Mouse (Mus musculus) ZHBTc4 (cell line): ENCODE measurements around the gene Plcb4.

ENCODE experiments used
- DNase-seq: peaks from one replicate; pipeline ENCODE4 v3.0.0-alpha.2; 2011; ENCODE audit warnings: low read depth, low spot score

Plcb4 gene

DNA sequence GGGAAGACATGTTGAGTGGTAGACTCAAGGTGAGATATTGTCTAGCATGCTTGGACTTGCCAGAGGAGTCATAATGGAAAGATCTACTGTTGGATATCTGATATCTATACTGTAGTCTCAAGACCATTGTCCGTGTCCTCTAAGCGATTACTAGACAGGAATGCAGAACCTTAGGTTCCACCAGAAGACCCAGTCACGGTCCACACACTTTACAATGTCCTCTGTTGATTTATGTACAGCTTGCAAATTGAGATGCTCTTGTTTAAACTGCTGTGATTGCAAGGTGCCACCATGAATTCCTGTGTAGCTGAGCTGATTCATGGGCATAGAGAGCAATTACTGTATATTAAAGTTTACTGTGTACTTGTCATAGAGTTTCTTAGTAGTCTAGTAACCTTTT, 98.7 kb downstream of the Plcb4 start:
- DNase-seq, result no peak

DNA sequence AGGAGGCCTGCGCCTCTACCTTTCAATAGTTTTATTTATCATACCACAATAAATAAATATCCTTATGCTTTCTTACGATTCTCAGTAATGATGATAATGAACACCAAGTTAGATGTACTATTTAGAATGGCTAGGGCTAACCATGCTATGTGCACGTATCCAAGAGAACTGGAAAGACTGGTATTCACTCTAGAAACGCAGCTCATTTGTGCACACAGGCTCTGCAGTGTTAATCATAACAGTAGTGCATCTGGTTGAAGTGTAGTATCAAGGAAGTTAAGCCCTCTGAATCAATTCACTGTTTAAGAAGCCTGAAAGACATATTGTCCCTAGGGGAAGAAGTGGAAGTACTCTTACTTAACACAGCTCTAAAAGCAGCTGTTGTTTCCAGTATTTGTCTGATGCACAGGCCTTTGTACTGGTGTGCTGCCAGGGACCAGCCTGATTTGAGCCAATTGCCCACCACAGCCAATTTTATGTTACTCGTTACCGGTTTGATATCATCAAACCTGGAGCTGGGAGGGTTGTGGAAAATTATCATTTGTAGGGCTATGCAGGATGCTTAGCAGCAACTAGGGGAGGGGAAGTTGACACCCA, 100.8 kb downstream of the Plcb4 start:
- no peak for DNase-seq

DNA sequence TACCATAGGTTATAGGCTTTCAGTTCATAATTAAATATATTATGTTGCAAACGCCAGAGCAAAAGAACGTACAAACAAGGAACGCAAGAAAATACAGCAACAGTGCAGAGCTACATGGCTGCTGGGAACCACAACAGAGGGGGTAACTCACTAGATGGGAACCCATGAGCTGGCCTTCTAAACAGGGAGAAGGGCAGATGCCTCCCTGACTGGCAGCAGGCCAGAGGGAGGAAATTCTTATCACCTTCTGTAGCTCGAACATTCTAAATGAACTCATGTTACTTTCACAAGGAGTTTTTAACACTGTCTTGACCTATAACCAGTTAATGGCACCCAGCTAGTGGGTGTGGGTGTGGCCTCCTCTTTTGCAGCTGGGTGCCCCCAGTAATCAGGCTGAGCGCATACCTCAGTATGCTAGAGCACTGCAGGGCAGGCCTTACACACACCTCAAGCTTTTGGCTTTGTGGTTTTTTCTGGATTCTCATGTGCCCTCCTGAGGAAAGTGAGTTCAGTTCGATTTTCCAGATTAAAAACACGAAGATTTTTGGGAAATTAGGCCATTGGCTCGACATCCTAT, 102.5 kb downstream of the Plcb4 start:
- no peak for DNase-seq

DNA sequence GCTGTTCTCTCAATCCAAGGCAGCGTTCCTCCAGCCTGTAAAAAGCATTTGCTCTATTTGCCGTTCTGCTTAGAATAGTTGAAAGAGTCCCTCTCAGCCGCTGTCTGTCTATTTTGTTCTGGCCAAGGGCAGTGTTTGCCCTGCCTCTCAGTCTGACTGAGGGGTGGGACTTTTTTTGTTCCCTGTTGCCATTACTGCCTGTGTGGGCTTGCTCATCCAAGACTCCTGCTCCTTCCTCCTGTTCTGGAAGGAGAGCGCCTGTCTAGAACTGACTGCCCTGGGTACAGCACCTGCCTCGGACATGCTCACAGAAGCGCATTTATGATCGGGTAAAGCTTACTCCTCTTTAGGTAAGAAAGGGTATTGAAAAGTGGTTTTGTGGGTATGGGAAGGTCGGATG, 105.9 kb downstream of the Plcb4 start:
- DNase-seq, result peak; percentile 52

DNA sequence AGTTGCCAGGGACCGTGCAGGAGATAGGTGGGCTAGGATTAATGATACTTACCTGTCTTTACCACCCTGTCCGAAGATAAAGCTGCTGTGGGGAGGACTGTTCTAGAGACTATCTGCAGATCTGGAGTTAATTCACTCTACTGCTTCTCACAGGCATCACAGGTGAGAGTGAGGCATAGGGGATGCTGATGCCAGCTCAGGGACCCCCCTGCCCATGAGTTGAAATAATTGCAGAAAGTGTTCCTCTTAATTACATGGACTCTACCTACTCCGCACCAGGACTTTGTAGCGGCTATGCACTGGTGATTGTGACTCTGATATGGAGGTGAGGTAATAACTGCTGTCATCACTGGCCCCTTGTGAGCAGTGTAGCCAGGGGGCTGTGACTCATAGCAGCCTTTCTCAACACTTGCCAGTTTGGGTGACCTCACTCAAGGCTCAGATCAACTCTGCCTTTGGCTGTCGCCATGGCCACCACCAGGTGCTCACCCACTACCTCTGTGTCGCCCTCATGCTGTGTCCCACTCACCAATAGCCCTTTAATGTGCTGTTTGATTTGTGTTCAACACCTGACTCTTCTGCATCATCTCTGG, 107.8 kb downstream of the Plcb4 start:
- no peak for DNase-seq

DNA sequence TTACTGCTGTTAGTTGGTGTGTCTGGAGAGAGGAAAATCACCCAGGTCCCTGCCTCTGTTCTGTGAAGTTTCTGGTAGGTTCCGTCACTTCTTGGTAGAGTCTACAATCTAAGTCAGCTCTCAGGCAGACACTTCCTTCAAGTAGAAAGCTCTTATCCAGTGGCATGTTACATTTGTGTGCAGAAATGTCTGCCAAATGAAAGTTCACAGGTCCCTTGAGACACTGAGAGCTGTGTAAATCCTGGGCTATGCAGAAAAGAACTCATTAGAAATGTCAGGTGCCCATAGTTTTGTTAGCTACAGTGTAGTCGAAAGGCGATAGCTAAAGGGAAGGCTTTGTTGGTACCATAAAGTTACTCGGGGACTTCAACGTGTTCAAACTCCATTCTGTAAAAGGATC, 108.7 kb downstream of the Plcb4 start:
- no peak for DNase-seq

DNA sequence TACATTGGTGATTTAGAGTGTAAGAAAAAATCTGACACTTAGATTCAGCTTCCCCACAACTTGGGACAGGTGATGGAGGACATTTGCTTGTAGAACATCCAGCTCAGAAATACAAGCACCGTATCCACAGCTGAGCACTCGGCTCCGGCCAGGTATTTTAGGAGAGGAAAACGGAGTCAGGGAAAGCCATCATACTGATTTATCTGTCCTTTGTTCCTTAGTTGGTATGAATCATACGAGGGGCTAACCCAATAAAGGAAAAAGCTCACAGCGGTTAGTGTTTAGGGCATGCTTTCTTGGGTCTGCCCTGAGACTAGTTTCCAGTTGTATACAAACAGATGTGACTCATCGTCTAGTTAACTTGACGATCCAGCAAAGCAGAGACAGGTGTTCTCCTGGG, 110.9 kb downstream of the Plcb4 start:
- DNase-seq, result no peak

DNA sequence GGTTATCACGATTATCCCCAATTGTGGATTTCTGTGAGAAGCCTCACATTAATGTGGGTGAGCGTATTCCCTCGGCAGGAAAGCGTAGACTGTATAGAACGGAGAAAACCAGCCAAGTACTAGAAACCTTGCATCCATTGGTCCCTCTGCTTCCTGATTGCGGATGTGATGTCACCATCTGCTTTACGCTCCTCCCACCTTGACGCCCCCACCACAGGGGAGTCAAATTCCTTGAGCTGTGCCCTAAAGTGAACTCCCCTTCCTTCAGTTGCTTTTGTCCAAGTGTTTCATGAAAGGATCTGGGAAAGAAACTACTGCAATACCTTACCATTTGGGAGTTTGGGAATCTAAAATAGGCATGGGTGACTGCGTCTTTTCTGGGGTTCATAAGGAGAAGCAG, 111.4 kb downstream of the Plcb4 start:
- DNase-seq, result peak; percentile 63

DNA sequence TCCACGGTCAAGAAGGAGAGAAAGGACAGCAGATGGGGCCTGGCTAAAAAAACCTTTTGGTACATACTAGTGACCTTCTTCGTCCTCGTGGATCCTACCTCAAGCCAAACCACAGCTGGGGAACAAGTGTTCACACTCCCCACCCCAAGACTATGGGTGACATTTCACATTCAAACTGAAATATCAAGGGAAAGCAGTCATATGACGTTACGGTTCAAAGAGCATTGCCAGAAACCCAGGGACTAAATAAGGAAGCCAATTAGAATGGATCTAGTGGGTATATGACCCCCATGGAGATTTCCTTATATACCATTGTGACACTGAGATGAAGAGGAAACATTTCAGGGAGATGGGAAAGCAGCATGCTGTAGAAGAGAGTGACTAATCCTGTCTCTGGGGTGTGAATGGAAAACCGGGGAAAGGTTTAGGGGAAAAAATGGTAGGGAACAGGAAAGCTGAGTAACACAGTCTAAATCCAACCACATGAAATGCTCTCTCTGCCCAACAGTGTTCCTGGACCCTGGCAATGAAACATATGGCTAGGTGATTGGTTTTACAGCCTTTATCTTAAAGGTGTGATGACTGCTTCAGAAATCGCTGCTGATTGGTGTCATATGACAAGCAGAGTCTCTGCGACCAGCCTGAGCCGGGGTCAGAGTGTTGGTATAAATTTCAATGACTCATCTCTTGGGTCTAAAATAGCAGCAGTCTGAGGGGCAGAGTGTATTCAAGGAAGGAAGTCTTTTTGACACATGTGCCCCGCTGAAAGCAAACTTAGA, 114.6 kb downstream of the Plcb4 start:
- DNase-seq, result no peak

DNA sequence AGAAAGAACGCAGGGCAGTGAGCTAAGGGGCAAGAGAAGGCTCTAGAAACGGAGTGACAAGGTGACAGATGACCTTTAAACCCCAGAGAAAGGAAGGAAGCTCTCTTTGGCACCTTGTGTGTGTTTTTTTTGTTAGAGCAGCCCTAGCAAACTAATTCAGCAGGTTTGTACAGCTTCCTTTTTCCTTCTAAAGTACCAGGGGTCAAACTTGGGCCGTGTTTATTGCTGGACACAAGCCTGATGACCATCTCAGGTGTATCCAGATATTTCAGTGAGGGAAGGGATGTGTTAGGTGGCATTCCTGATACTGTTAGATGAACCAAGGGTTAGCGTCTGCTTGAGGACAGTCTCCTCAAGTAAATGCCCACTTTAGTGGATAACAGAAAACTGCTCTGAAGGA, 116.2 kb downstream of the Plcb4 start:
- no peak for DNase-seq

DNA sequence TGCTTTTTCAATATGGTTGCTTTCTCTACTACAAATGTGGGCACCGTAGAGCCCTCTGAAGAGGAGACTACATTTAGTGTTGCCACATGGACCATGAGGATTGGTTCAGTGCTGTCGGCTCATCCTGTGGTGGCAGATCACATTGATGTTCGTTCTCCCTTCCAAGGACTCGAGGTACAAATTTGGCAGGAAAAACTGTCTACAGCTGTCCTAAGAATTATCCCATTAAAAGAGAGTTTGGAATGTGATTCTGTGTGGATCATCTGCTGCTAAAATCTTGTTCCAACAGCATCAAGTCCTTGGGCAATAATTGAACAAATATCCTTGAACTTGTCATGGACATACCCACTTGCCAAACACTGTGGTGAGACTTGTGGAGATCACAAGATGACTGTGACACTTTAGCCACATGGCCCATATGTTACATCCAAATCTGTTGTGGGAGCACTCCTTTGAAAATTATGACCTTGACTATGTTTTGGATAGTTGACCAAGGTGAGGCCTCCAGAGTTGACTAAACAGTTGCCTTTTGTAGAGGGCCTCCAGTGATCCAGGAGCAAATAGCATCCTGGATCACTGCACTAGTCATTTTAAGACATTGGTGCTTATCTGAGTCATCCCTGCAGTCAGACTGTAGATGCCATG, 117.4 kb downstream of the Plcb4 start:
- DNase-seq, result no peak

DNA sequence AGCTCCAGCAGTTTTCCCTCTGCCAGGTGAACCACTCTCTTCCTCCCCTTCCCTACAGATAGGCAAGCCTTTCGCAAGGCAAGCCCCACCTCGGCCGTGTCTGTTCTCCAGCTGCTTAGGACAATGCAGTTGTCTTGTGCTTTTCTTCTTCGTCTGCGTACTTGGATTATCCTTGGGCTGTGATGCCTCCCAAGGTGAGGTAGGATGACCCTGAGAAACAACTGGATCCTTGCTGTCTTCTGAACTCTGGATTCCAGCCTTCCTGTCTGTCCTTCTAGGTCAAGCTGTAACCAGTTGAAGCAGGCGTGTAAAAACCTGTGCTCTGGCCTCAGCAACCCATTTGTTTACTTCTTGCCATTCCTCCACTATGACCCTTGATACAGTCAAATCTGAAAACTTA, 122.6 kb downstream of the Plcb4 start:
- peak; percentile 79 for DNase-seq

DNA sequence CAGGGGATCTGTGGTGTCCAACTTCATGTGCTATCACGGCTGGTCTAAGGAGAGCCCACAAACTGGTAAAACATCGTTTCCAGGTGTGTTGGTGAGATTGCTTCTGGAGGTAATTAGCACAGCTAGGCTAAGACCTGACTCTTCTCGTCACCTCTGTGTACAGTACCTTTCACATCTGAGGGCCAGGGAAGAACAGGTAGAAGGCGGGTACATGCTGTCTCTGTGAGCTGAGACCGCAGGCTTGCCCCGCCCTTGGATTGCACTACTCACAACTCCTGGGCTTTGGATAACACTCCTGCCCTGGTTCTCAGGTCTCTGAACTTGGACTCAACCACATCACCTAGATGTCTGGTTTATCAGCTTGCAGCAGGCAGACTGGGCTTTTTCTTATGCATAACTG, 128.6 kb downstream of the Plcb4 start:
- no peak for DNase-seq

DNA sequence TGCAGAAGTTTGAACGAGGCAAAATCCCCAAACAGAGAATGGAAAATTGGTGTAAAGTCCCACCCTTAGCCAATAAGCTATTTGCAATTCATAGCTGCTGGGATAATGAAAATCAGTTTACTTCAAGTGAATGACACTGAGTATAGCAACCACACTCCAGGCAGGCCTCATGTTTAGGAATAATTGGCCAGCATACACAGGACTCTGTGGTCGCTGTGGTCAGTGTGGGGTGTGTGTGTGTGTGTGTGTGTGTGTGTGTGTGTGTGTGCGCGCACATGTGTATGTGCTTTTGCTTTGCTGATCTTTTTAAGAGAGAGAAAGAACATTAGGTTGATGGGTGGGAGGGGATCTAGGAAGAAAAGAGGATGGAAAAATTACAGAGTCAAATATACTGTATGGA, 134.1 kb downstream of the Plcb4 start:
- DNase-seq, result no peak

DNA sequence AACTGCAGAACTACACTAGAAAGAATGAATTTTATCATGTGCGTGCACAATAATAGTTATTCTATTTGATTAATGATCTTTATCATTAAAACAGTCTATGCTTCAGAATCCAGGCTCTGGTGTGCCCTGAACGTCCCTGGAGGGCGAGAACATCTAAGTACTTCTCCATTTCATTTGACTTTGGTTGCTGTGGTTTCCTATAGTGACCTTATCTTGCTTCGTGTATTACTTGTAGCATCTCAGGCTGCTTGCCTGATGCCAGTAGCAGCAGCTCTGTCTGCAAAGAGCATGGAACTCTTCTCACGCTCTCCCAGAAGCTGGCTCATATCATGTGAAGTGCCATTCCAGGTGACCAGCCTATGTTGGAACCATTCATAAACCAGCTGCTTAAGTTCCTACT, 137.9 kb downstream of the Plcb4 start:
- no peak for DNase-seq

DNA sequence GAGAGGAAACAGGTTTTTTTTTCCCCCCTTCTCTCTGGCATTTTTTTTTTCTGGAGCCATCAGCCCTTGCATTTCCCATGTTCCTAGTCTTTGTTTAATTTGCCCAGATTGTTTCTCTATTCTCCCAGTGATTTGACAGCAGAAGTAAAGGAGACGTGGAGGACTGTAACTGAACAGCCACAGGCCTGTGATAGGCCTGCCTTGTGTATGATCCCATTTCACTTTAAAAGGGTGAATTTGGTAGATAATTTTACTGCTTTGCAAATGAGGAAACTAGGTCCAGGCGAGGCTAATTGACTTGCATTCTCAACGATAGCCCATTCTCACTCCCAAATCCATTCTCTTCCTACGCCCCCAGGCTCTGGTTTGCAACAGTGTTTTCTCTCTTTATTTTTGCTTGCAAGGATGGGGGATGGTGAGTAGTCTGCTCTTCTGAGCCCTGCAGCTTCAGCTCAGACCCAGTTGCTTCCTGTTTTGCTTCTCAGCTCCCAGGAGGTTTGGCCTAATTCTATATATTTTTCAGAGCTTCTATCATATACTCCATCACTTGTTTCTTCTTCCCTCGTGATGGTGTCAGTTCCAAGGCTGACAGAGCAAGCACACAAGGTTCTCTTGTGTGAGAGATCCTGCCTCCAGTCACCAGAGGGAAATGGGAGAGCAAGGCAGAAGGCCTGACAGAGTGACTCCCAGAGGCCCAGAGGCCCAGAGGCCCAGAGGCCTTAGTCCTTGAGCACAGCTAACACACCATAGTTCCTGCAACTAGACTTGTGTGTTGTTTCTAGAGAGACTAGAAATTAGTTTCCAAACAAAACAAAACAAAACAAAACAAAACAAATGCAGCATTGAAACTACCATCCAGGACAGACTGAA, 139.1 kb downstream of the Plcb4 start:
- DNase-seq, result peak; percentile 29

DNA sequence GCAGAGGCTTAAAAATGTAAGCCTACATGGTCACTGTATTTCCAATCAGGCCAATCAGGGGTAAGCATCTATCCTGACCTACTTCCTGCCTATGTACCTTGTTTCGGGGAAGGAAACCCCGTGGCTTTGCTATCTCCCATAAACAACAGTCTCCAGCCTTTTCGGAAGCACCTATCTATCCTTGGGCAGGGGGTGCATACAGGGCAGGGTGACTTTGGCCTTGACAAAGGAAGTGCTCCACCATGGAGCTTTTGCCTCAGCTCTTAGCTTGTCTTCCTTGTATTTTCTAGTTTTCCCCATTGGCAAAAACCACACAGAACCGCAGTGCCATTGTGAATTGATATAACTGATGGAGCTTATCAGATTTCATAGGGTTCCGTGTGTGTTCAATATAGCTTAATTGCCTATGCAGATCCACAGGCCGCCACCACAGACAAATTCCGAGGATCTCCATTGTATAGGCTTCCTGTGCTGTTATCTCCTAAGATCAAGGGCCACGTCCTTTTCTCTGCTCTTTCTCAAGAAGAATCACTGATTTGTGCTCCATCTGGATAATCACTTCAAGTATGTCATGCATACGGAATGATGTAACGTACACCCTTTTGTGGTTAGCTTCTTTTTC, 140.4 kb downstream of the Plcb4 start:
- DNase-seq, result no peak

DNA sequence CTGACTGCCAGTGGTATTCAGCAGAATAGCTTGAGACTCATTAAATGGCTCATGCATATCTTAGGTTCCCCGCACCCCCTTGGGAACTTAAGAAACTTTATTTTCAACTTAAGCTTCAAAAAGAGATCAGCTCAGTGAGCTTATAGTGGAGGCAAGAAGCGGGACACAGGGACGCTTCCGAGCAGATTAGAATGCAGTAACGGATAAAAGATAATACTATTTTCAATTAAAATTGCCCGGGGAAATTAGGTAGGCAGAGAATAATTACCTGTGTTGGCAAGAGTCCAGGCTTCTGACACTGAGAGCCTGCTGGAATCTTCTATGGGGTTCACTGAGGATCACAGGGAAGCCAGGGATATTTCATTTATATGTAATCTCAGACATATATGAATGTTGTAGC, 141.6 kb downstream of the Plcb4 start:
- DNase-seq, result no peak

DNA sequence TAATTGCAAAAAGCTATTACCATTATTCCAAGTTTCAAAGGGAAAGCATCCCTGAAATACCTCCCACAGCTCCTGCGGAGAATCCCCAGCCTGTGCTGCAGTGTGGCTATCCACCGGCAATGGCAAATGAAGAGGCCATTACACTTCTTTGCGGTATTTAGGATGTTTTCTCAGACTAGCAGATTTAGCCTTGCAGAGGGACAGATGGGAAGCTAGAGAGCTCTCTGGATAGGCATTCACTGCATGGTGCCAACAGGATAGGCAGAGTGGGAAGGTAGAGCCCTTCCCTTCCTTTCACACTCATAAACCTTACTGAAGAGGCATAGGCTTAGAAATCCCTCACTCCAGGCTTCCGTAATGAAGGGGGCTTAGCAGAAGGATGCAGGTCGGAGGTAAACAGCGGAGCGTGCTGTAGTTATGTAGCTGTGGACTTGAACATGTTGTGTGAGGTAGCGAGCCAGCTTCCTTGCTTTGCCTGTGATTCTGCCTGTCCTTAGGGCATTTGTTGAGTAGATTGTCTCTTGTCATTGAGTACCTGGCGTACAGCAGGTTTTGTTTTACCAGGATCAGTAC, 144.2 kb downstream of the Plcb4 start:
- no peak for DNase-seq
